Mouse (Mus musculus) spleen, postnatal 14 days (tissue): ENCODE measurements at regions not wholly inside any gene's neighbourhood (a gene's known extent, or its start where the extent isn't known, plus 50 kb on each side); places are given as distances from the start of the nearest gene placed in this dataset.
"Not testable (repeated sequence)": the region's sequence is repeated elsewhere in the genome, so short reads cannot be mapped to it uniquely, and the experiment has no call there.

ENCODE experiments used
- DNase-seq, 2 experiments: peaks; one replicate each; pipeline ENCODE4 v3.0.0; 2021 to 2022; ENCODE audit warnings: low spot score in 2 of 2

DNA sequence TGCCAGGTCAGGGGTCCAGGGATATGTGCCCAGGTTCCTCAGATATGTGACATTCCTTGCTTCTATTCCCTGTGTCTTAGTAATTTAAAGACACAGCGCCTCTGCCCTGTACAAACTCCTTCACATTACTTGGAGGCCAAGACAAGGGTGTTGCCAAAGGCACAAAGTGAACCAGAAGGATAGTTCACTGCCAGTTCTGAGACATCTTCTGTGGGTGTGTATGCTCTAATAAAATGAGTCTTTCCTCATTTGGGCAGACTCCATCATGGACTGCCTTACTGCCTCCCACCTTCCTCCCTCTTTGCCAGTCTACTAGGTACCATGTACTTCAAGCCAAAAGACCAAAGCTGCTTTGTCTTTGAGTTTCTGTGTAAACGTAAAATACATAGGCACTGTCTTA lies 65.8 kb upstream of the Rmdn2 start:
- DNase-seq = no peak

DNA sequence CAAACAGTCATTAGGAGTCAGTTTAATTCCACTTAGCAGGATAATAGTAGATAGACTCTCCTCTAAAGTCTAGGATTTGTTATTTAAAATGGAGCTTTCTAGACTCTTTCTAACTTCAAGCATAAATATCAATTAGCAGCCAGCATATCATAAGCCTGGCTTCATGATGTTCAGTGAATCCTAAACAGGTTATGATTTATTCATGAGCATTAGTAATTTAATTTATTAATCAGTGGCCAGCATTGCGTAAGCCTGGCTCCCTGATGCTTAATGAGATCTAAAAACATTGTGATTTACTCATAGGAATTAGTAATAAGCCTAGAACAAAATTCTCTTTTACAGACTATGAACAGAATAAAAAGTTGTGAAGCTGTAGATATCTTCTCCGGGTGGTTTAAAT lies 64.6 kb upstream of the Rmdn2 start:
- no peak for DNase-seq

DNA sequence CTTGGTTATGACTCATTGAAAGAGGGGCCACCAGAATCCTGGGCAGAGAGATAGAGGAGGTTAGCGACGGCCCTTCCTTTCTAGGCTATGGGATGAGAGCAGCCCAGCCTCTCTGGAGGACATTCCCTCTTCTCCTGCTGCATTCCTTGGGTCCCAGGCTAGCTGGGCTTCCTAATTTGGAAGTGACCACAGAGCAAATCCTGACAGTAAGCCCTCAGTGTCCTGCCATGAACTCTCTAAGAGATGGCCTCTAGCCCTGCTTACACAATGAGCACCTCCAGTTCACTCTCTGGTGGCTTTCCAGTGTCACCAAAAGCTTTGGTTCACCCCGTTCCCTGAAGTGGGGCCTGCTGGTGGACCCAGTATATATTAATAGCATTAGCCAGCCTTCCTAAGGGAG lies 64.1 kb upstream of the Rmdn2 start:
- DNase-seq = no peak

DNA sequence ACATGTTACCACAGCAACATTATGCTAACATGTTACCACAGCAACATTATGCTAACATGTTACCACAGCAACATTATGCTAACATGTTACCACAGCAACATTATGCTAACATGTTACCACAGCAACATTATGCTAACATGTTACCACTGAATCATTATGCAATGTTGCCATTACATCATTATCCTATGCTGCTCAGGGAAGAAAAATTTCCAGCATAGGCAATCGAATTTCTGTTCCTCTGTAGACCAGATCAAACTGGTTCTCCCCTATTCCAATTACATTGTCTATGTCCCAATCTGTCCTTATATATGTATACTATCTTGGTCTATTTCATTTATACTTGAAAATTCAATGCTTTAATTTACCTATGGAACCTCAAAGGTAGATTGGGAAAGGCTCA lies 61.3 kb upstream of the Rmdn2 start:
- DNase-seq = not testable (repeated sequence)

DNA sequence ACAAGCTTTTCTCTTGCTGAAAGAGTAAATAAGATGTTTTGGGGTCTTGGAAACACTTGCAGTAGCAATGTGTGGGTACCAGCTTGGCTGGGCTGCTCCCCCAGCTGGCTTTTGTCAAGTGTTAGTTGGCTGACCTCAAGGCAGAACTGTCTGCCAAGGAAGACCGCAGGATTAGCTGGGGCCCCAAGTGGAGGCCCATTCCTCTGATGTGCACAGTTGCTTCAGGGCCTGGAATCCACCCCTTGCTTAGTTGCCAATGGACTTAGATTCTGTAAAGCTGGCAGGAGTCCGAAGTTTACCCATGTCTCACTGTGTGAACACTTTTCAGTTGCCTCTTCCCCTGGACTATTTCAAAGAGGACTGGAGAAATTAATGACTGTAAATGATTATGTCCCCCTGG lies 57.8 kb upstream of the Rmdn2 start:
- DNase-seq = no peak

DNA sequence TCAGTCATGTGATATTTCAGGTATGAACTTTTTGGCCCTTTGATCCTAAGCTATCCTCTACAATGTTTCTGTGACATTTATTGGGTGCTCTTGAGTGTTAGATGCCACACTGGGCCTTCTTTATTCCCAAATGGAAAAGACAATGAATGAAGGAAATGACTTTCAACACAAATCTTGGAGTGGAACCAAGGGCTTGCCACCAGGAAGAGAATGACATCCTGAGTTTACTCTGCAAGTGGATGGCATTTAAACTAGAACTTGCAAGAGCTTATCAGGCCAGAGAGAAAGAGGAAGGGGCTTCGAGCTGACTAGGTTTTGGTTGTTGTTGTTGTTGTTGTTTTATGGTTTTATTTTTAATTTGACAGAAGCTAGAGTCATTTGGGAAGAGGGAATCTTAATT lies 56.1 kb upstream of the Rmdn2 start:
- no peak for DNase-seq
